Mouse (Mus musculus): ENCODE measurements around the gene Pgam5. TPM values are rescaled to one million over a fixed set of nuclear protein-coding genes. Genes with fewer than 3 reads are reported as not detected.

Gene Pgam5
- polyA plus RNA-seq, 1 experiment: not detected

DNA sequence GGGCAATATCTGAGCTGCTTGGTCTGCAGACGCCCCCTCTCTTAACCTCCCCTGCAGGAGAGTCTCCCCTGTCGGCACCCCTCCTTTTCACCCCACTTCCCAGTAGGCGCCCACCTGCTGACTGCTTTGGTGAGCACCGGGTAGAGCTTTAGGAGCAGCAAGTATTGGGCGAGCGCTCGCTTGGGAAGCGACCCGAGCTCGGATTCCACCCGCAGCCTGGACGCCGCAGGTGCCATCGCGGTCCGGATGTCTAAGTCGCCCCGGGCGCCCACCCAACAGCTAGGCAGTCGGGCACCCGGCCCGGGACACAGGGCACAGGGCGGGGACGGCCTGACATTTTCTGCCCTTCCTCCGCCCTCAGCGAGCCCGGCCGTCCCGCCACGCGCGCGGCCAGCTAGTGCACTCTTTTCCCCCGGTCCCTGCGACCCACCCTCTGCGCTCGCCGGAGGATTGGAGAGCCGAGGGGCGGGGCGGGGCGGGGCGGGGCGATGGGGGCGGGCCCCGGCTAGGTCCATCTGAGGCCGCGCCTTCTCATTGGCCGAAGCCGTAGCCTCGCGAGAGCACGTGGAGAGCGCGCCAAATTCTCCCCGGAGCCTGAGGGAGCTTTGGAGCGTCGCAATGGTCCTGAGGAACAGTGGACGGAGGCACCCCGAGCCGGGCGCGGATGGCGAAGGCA is 16.2 kb upstream of the Pgam5 start, which contains the start of the genes Pxmp2 and Pole:
Gene Pxmp2, minus strand, starts transcription at position 417 of the 676 bp plus-strand sequence.
Gene Pole, plus strand, starts transcription at position 537 of the 676 bp plus-strand sequence.
- under 1% methylated on average over 64 of the region's 64 CpGs for WGBS

GRCm38 (mm10) chr5:110285156-110285555 is 15.4 kb upstream of the Pgam5 start:
- Histone ChIP-seq H3K4me3 (ENCODE audit: insufficient read depth, low read depth, low read length) (0 out of 2 replicates have a peak overlapping the region, but pooled peaks have one; percentile 18), H3K27ac (ENCODE audit: insufficient read depth, low read depth, low read length) (no peak overlapping the region), H3K4me1 (ENCODE audit: control insufficient read depth, insufficient read depth, low read length) (peaks cover 7% of the 10 kb centered on the region)
- TF ChIP-seq CTCF (IDR thresholded peaks at IDR 0.05; ENCODE audit: insufficient read depth, low read depth, low read length): no peak
- WGBS: 4% methylated on average over 15 of the region's 15 CpGs

More for the DNA sequence above, 16.2 kb upstream of the Pgam5 start, which contains the start of the genes Pxmp2 and Pole:
- H3K4me1 ChIP-seq (ENCODE audit: control insufficient read depth, insufficient read depth, low read length): peaks cover 7% of the 10 kb centered on the region
- TF ChIP-seq CTCF (IDR thresholded peaks at IDR 0.05; ENCODE audit: insufficient read depth, low read depth, low read length) (no peak), POLR2A (IDR thresholded peaks at IDR 0.05; ENCODE audit: insufficient read depth, low read depth, low read length) (no peak)
- H3K27ac ChIP-seq (ENCODE audit: insufficient read depth, low read depth, low read length): no peak within 1 kb of the TSS
- H3K4me3 ChIP-seq (ENCODE audit: insufficient read depth, low read depth, low read length): peak within 1 kb of the TSS; percentile 93

DNA sequence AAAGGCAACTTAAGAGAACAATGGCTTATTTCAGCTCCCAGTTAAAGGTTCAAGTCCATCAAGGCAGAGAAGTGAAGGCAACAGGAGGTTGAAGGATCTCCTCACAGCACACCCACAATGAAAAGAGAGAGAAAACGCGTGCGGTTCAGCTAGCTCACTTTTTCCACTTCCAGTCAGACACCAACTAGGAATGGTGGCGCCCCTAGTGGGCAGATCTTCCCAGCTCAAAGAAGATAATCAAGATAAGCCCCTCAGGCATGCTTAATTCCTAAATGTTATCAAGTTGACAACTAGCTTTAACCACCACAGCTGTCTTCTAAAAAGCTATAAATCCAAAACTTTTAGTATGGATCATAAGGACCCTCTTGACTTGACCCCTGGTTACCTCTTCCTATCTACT is 14.8 kb upstream of the Pgam5 start:
- Histone ChIP-seq H3K27ac (ENCODE audit: insufficient read depth, low read depth, low read length) (no peak overlapping the region), H3K4me3 (ENCODE audit: insufficient read depth, low read depth, low read length) (no peak overlapping the region), H3K4me1 (ENCODE audit: control insufficient read depth, insufficient read depth, low read length) (peaks cover 7% of the 10 kb centered on the region)
- 2% methylated on average over 4 of the region's 4 CpGs for WGBS
- no peak for TF ChIP-seq POLR2A (IDR thresholded peaks at IDR 0.05; ENCODE audit: insufficient read depth, low read depth, low read length)
- TF ChIP-seq CTCF (IDR thresholded peaks at IDR 0.05; ENCODE audit: insufficient read depth, low read depth, low read length): no peak

DNA sequence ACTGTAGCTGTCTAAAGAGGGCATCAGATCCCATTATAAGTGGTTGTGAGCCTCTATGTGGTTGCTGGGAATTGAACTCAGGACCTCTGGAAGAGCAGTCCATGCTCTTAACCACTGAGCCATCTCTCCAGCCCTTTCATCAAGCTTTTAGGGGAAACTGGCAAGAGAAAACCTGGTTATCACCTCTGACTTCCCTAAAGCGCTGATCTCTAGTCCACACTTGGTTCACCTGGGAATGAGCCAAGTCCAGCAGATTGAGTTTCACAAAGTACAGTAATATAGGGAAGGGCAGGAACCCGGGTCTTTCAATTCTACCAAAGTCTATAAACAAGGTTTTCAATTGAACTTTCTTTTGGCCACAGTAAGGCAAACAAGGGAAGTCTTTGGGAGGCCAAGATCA is 12.3 kb upstream of the Pgam5 start:
- TF ChIP-seq CTCF (IDR thresholded peaks at IDR 0.05; ENCODE audit: insufficient read depth, low read depth, low read length) (no peak), POLR2A (IDR thresholded peaks at IDR 0.05; ENCODE audit: insufficient read depth, low read depth, low read length) (no peak)
- no peak overlapping the region for H3K4me3 ChIP-seq (ENCODE audit: insufficient read depth, low read depth, low read length)
- 87% methylated on average over 2 of the region's 2 CpGs for WGBS
- peaks cover 7% of the 10 kb centered on the region for H3K4me1 ChIP-seq (ENCODE audit: control insufficient read depth, insufficient read depth, low read length)
- H3K27ac ChIP-seq (ENCODE audit: insufficient read depth, low read depth, low read length): no peak overlapping the region

GRCm38 (mm10) chr5:110276910-110277309 is 7.2 kb upstream of the Pgam5 start:
- no peak overlapping the region for H3K27ac ChIP-seq (ENCODE audit: insufficient read depth, low read depth, low read length)
- TF ChIP-seq CTCF (IDR thresholded peaks at IDR 0.05; ENCODE audit: insufficient read depth, low read depth, low read length): no peak
- no peak for TF ChIP-seq POLR2A (IDR thresholded peaks at IDR 0.05; ENCODE audit: insufficient read depth, low read depth, low read length)
- H3K4me1 ChIP-seq (ENCODE audit: control insufficient read depth, insufficient read depth, low read length): no peaks in the 10 kb centered on the region
- WGBS: 97% methylated on average over 1 of the region's 1 CpGs
- H3K4me3 ChIP-seq (ENCODE audit: insufficient read depth, low read depth, low read length): no peak overlapping the region

DNA sequence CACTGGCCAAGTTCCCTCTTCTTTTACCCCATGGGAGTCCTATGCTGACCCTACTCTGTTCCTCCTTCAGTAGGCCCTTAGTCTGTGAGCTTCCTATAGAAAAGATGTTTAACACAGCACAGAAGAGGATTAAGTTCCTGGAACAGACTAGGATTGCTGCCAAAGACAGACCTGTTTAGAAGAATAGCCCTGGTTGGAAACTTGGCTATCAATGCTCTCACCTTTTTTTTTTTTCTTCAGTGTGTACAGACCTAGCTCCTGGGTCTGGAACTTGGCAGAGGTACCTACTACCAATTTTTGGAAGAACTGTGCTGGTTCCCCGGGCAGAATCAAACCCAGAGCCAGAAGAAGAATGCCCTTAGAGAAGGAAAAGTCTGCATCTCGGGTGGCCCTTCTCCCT is 6.7 kb upstream of the Pgam5 start:
- H3K4me3 ChIP-seq (ENCODE audit: insufficient read depth, low read depth, low read length): no peak overlapping the region
- 65% methylated on average over 2 of the region's 2 CpGs for WGBS

DNA sequence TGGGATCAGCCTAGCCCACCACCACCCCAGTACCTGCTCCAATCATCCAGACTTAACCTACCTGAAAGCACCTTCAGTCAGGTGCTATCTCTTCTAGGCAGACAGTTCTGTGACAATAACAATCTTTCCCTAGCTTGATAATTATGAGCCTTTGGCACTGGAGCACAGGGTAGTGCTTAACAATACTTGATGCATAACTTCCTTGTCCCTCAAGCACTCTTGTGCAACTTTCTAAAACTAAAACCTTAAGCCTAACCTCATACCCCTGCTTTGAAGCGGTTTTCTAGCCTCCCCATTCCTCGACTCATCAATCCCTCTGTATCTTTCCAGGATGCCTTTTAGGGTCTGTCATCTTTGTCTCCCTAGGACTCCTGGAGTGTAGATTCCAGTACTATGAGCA is 5.1 kb upstream of the Pgam5 start:
- Histone ChIP-seq H3K4me1 (ENCODE audit: control insufficient read depth, insufficient read depth, low read length) (no peaks in the 10 kb centered on the region), H3K27ac (ENCODE audit: insufficient read depth, low read depth, low read length) (no peak overlapping the region), H3K4me3 (ENCODE audit: insufficient read depth, low read depth, low read length) (no peak overlapping the region)
- TF ChIP-seq CTCF (IDR thresholded peaks at IDR 0.05; ENCODE audit: insufficient read depth, low read depth, low read length) (no peak), POLR2A (IDR thresholded peaks at IDR 0.05; ENCODE audit: insufficient read depth, low read depth, low read length) (no peak)
- WGBS: 59% methylated on average over 2 of the region's 2 CpGs

More for the DNA sequence above, 6.7 kb upstream of the Pgam5 start:
- Histone ChIP-seq H3K4me1 (ENCODE audit: control insufficient read depth, insufficient read depth, low read length) (no peaks in the 10 kb centered on the region), H3K27ac (ENCODE audit: insufficient read depth, low read depth, low read length) (no peak overlapping the region)
- TF ChIP-seq CTCF (IDR thresholded peaks at IDR 0.05; ENCODE audit: insufficient read depth, low read depth, low read length) (no peak), POLR2A (IDR thresholded peaks at IDR 0.05; ENCODE audit: insufficient read depth, low read depth, low read length) (no peak)

GRCm38 (mm10) chr5:110274147-110274546 is 4.4 kb upstream of the Pgam5 start:
- WGBS: 65% methylated on average over 4 of the region's 4 CpGs

GRCm38 (mm10) chr5:110270242-110270641 is 529 bp upstream of the Pgam5 start:
- Histone ChIP-seq H3K27ac (ENCODE audit: insufficient read depth, low read depth, low read length) (no peak overlapping the region), H3K4me1 (ENCODE audit: control insufficient read depth, insufficient read depth, low read length) (peaks cover 3% of the 10 kb centered on the region; the same call in 1 of the 2 replicates), H3K4me3 (ENCODE audit: insufficient read depth, low read depth, low read length) (no peak overlapping the region)
- TF ChIP-seq POLR2A (IDR thresholded peaks at IDR 0.05; ENCODE audit: insufficient read depth, low read depth, low read length) (no peak), CTCF (IDR thresholded peaks at IDR 0.05; ENCODE audit: insufficient read depth, low read depth, low read length) (no peak)
- 96% methylated on average over 6 of the region's 6 CpGs for WGBS

More at GRCm38 (mm10) chr5:110274147-110274546, 4.4 kb upstream of the Pgam5 start:
- H3K4me3 ChIP-seq (ENCODE audit: insufficient read depth, low read depth, low read length): no peak overlapping the region
- no peak overlapping the region for H3K27ac ChIP-seq (ENCODE audit: insufficient read depth, low read depth, low read length)
- H3K4me1 ChIP-seq (ENCODE audit: control insufficient read depth, insufficient read depth, low read length): no peaks in the 10 kb centered on the region
- TF ChIP-seq POLR2A (IDR thresholded peaks at IDR 0.05; ENCODE audit: insufficient read depth, low read depth, low read length) (no peak), CTCF (IDR thresholded peaks at IDR 0.05; ENCODE audit: insufficient read depth, low read depth, low read length) (no peak)
